Mouse (Mus musculus): ENCODE data around the gene Mpv17.

DNA sequence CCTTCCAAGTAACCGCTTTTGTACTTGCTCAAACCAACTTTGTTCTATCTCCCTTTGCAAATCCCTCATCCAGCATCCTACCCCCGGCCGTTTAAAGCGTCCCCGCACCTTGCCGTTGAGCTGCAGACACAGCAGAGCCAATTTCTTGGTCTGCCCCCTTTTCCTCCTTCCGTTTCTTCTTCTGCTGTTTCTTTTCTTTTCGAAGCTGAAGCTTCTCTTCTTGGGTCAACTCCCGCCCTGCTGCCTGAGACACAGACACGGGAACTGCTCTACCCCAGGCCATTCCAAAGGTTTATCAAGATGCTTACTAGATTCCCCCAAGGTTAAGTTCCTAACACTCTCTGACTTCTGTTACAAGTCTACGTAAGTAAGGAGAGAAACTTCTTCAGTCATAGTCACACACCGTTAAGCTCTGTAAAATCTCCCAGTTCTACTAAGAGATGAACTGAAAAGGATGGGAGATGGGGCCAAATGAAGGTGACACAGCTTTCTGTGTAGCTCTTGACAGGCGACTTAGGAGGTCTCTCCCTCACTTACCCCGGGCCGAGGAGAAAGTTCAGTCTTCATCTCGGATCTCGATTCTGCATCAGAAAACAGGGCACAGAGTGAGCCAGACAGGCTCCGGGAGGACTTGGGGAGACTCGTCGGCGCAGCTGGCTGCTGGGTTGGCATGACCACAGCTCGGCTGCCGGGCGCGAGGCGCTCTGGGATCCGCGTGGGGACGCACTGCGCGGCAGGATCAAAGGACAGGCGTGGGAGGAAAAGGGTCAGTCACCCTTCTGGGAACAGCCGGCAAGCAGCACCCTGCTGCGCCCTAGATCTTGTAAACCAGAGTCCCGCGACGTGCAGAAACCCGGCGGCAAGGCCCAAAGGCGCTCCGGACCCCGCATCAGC lies 38.2 kb upstream of the Mpv17 start:
- no peak for TF ChIP-seq POLR2A (IDR thresholded peaks at IDR 0.05; ENCODE audit: insufficient read length, low read depth)
- no peak for TF ChIP-seq POLR2AphosphoS2 (IDR thresholded peaks at IDR 0.05; ENCODE audit: insufficient read length, low read depth)
- no peak for TF ChIP-seq SRF (IDR thresholded peaks at IDR 0.05; ENCODE audit: control insufficient read depth, insufficient read length, low read depth)
- peak; percentile 11 to 66 (median 42) for TF ChIP-seq MYOG (IDR thresholded peaks at IDR 0.05; ENCODE audit: control insufficient read depth in 1 of 3, insufficient read depth in 1 of 3, insufficient read length in 2 of 3, low read depth in 2 of 3)
- no peak for TF ChIP-seq TCF12 (IDR thresholded peaks at IDR 0.05; ENCODE audit: insufficient read depth, poor library complexity, severe bottlenecking)
- TF ChIP-seq MYOD1 (IDR thresholded peaks at IDR 0.05; ENCODE audit: control insufficient read depth in 1 of 3, insufficient read length in 2 of 3, low read depth in 2 of 3): peak in 2 of 3 experiments; percentile 27 to 40
- no peak for TF ChIP-seq MAX (IDR thresholded peaks at IDR 0.05; ENCODE audit: low read depth)
- no peak for TF ChIP-seq REST (IDR thresholded peaks at IDR 0.05; ENCODE audit: insufficient read depth, insufficient read length)
- TF ChIP-seq CEBPB (IDR thresholded peaks at IDR 0.05; ENCODE audit: insufficient read depth, poor library complexity, severe bottlenecking): no peak
- no peak for TF ChIP-seq E2F4 (IDR thresholded peaks at IDR 0.05; ENCODE audit: insufficient read depth)
- no peak for TF ChIP-seq USF1 (IDR thresholded peaks at IDR 0.05; ENCODE audit: low read depth)

Measured in myocyte (in vitro differentiated cells).